Mouse (Mus musculus) v-Abl transformed pro-B cells (cell line): ENCODE data around the gene Poc1a.

ENCODE experiments used
- in situ Hi-C, 2 experiments: fragments of 400-800 bp; cut with MboI; formaldehyde crosslinking; loops; one replicate each; pipeline ENCODE4 v1.15.1; 2025; ENCODE audit not compliant: unreplicated experiment in 2 of 2

Poc1a gene

GRCm38 (mm10) chr9:106290636-106291122 is 9.8 kb downstream of the Poc1a start:
- in situ Hi-C loops: loop anchor here (25.0 kb wide), 2 partner anchors 453 to 803 kb away; partner anchors contain the start of gene Col6a6 (in 1 of the 2)

- in situ Hi-C loops: loop anchor here (25.0 kb wide), 2 partner anchors 456 to 806 kb away; partner anchors contain the start of gene Col6a6 (in 1 of the 2)
These were observed 12.8 kb downstream of the Poc1a start for GRCm38 (mm10) chr9:106293569-106294156.

GRCm38 (mm10) chr9:106296637-106297174 is 15.8 kb downstream of the Poc1a start:
- in situ Hi-C loops: loop anchor here (25.0 kb wide), 2 partner anchors 459 to 809 kb away; partner anchors contain the start of gene Col6a6 (in 1 of the 2)

- in situ Hi-C loops: no loop called here
These were observed 19.4 kb downstream of the Poc1a start for GRCm38 (mm10) chr9:106300176-106300803.

- in situ Hi-C loops: no loop called here
These were observed 20.1 kb downstream of the Poc1a start for GRCm38 (mm10) chr9:106300949-106301348.

GRCm38 (mm10) chr9:106301446-106302080 is 20.7 kb downstream of the Poc1a start:
- in situ Hi-C loops: no loop called here

GRCm38 (mm10) chr9:106302446-106303150 is 21.7 kb downstream of the Poc1a start:
- in situ Hi-C loops: no loop called here

GRCm38 (mm10) chr9:106303460-106303960 is 22.6 kb downstream of the Poc1a start:
- in situ Hi-C loops: no loop called here

- in situ Hi-C loops: loop anchor here (5.0 kb wide), 2 partner anchors 47 to 117 kb away; no protein-coding TSS in a partner anchor
These were observed 24.4 kb downstream of the Poc1a start for GRCm38 (mm10) chr9:106305228-106305627.

- in situ Hi-C loops: loop anchor here (5.0 kb wide), 2 partner anchors 45 to 115 kb away; no protein-coding TSS in a partner anchor
These were observed 25.9 kb downstream of the Poc1a start for GRCm38 (mm10) chr9:106306662-106307351.

GRCm38 (mm10) chr9:106308151-106308550 is 27.3 kb downstream of the Poc1a start:
- in situ Hi-C loops: loop anchor here (5.0 kb wide), 2 partner anchors 44 to 114 kb away; no protein-coding TSS in a partner anchor

GRCm38 (mm10) chr9:106308555-106308954 is 27.7 kb downstream of the Poc1a start:
- in situ Hi-C loops: loop anchor here (5.0 kb wide), 2 partner anchors 44 to 114 kb away; no protein-coding TSS in a partner anchor

- in situ Hi-C loops: loop anchor here (5.0 kb wide), 2 partner anchors 43 to 113 kb away; no protein-coding TSS in a partner anchor
These were observed 28.1 kb downstream of the Poc1a start for GRCm38 (mm10) chr9:106308983-106309382.

- in situ Hi-C loops: loop anchor here (5.0 kb wide), 2 partner anchors 42 to 112 kb away; no protein-coding TSS in a partner anchor
These were observed 29.0 kb downstream of the Poc1a start for GRCm38 (mm10) chr9:106309859-106310258.

GRCm38 (mm10) chr9:106311625-106312191 is 30.8 kb downstream of the Poc1a start:
- in situ Hi-C loops: no loop called here

- in situ Hi-C loops: no loop called here
These were observed 32.1 kb downstream of the Poc1a start for GRCm38 (mm10) chr9:106312950-106313360.

GRCm38 (mm10) chr9:106314196-106314595 is 33.3 kb downstream of the Poc1a start:
- in situ Hi-C loops: no loop called here

GRCm38 (mm10) chr9:106318074-106318473 is 37.2 kb downstream of the Poc1a start:
- in situ Hi-C loops: no loop called here

- in situ Hi-C loops: no loop called here
These were observed 38.2 kb downstream of the Poc1a start for GRCm38 (mm10) chr9:106319095-106319494.
